Mouse (Mus musculus) kidney, adult 11 months (tissue): ENCODE results near the gene Exoc3l.

ENCODE experiments used
- DNase-seq: peaks from one replicate; pipeline ENCODE4 v3.0.0; 2022

The Exoc3l gene

DNA sequence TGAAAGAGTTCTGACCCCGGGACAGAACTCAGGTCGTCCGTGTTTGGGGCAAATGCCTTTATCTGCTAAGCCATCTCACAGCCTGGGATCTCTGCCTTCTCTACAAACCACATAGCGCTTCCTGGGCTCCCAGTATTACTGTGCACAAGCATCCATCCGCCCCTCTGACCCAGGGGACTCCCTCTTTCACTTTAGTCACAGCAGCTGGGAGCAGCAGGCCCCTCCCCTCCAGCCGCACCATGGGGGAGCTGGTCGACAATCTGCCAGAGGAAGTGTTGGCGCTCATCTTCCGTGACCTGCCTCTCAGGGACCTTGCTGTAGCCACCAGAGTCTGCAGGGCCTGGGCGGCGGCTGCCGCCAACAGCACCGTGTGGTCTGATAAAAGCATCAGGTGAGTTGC is 29.1 kb downstream of the Exoc3l start:
- DNase-seq, result no peak

DNA sequence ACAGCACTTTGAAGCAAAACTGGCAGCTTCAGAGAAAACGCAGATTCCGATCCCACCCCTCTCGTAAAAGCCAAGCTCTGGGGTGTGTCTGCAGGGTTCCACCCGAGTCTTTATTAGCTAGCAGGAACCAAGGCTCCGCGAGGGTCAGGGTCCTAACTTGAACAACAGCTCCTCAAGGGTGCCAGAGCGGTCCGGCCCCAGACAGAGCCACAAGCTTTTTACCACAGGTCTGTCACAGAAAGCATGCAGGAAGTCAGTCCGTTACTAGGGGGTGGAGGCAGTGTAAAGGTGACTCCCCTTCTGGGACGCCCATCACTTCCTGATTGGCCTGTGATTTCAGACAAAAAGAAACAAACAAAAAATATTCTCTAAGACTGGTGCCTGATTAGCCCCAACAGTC is 30.8 kb downstream of the Exoc3l start:
- DNase-seq, result peak; percentile 47

DNA sequence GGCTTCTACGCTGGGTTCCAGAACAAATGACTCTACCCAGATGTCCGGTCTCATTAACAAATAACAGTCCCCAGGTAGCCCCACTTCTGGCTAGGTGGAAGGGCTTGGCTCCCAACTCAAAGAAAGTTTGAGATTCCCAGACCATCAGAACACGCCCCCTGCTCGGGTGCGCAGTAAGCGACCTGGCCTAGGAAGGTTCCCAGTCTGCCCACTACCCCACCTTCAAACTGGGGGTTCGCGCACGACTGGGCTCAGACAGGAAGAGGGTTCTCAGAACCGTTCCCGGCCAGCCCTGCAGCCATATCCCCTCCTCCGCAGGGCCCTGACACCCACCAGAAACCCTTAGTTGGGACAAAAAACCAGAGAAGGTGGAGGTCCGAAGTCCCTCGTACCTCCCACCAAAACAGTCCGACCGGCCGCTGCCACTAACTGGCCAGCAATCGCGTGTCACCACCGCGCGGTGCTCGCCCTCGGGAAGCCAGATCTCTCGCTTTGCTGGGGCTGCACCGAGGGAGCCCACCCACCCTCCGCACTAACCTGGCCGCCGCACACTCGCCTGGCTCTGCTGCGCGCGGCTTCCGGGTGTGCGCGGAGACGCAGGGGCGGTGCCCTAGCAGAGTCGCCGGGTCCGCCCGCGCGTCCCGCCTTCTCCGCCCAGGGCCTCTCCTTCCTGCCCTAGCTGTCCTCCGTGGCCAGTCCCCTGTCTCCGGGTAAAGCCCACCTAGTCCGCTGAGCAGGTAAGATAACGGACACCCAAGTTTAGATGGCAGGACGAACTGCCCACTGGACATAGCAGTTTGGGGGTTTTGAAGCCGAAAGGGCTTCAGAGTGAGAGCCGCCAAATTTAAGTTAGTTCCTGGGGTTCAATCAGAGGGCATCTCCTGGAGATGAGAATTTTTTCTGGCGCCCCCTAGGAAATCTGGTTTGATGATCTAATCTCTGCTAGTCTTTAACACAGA is 31.6 kb downstream of the Exoc3l start, which contains the start of the genes Tradd and Fbxl8:
TSS of gene Tradd (minus strand) at position 586 of the 959 bp plus-strand sequence.
TSS of gene Fbxl8 (plus strand) at position 625 of the 959 bp plus-strand sequence.
- DNase-seq, result peak; percentile 69

DNA sequence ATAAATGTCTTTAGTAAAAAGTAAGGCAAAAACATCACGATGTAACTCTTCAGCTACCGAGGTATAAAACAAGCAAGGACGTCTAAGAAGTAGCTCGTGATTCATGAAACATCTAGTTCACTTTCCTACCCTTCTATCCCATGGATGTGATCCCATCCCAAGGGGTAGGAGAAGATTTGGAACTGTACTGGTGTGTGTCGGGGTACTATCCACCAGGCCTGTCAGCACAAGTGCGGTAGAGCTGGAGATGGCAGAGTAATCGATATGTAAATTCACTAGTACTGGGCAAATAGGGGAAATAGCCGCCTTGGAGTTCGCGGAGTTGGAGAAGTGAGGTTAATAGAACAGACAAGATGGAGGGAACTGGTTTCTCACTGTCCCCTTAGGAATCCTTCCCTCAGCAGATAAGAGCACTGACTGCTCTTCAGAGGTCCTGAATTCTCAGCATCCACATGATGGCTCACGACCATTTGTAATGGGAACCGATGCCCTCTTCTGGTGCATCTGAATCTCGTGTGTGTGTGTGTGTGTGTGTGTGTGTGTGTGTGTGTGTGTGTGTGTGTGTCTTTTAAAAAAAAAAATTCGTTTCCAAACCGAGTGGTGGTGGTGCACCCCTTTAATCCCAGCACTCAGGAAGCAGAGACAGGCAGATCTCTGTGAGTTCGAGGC is 32.5 kb downstream of the Exoc3l start:
- DNase-seq, result no peak

DNA sequence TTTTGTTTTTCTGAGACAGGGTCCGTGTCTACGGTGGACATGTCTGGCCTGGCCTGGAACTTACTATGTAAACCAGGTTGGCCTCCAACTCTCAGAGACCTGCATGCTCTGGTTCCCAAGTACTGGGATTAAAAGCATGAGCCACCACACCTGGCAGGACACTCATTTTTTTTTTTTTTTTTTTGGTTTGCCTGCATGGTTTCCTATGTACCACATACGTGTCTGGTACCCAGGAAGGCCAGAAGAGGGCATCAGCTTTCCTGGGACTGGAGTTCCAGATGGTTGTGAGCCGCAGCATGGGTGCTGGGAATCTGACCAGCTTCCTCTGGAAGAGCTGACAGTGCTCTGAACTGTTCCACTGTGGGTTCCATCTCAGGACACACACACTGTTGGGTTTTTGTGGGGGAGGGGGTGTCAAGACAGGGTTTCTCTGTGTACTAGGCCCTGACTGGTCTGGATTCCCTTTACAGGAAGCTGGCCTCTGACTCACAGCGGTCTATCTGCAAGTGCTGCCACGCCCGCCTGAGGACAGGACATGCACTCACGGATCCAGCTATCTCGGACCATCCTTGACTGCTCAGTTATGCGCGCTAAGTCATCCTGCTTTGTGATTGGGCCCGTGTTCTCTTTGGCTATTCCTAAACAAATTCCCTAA is 34.4 kb downstream of the Exoc3l start:
- no peak for DNase-seq

DNA sequence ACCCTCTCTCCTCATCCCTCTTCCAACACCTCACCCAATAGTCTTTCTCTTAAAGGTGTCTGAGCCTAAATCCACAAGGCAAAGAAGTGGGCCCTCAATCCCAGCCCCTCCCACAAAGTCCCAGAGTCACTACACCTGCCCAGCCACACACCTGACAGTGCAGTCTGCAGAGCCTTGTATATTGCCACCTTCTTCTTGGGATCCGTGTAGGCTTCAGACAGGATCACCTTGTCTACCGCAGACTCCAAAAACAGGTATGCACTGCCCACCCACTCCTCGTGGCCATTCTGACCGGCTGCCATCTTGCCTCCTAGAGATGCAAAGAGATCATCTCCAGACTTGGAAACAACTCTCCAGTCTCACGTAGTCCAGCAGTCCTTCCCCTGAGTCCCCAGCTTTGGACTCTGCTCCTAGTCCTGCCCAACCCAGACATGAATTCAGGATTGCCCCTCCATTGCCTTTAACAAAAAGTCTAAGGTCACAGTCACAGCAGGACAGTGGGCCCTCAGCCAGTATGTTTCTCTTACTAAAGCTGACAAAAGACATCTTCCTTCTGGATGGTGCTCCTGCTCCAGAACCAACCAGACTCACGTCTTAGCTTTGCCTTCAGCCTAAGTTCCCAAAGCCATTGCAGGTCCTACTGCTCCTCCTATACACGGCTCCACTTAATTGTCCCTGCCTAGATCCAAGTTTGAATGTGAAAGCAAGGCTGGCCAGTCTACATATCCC is 35.4 kb downstream of the Exoc3l start:
- no peak for DNase-seq

DNA sequence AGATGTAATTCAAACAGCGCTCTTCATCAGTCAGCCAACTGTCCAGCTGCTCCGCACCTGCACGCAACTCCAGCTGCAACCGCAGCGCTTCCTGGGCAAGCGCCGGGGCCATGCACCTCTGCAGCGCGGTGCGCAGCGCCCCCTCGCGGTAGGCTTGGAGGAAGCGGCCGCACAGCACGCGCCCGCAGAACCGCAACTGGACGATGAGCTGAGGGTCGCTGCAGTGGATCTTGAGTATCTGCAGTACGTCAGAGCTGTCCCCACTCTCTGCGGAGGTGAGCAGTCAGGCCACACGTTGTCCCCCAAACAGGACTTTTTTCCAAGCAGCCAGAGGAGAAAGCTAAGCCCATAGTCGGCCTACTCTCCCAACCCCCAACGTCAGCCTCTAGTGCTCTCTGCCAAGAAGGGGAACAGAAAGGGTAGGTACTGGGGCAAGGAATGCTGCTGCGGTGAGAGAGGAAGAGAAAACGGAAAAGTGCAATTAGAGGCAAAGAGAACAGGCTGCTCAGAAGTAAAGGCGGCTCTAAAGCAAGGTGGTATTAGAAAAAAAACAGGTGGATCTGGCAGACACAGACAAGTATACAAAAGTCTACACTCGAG is 36.1 kb downstream of the Exoc3l start:
- peak; percentile 45 for DNase-seq

DNA sequence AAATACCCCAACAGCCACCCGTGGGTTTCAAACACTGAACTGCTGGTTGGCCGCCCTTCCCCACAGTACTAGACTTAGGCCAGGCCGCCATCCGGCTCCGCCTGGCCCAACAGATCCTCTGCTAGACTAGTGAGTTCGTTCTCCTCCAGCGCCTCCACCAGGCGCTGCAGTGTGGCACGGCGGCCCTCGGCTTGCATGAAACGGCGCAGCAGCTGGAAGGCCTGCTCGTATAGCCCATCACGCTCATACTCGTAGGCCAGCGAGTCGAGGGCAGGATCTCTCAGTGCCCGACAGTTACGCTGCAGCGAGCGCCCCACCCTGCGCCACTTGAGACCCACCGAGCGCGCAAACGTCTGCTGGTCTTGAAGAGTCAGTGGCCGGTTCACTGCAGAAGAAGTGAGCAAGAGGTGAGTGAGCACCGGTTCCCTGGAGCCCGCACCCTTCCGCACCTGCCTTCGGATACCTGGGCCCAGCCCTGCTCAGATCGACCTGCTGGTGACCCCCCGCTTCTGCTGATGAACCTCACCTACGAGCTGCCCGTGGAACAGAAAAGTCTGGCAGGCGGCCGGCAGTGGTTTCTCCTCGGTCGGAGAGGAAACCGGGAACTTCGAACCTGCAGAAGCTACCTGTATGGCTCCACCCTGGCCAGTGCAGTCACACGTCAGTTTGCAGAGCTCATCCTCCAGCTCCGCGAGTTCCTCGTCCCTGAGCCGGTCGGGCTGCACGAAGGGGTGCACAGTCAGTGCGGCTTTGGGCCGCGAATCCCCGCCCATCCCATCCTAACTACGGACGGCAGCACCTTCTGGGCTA is 36.8 kb downstream of the Exoc3l start:
- DNase-seq, result no peak

DNA sequence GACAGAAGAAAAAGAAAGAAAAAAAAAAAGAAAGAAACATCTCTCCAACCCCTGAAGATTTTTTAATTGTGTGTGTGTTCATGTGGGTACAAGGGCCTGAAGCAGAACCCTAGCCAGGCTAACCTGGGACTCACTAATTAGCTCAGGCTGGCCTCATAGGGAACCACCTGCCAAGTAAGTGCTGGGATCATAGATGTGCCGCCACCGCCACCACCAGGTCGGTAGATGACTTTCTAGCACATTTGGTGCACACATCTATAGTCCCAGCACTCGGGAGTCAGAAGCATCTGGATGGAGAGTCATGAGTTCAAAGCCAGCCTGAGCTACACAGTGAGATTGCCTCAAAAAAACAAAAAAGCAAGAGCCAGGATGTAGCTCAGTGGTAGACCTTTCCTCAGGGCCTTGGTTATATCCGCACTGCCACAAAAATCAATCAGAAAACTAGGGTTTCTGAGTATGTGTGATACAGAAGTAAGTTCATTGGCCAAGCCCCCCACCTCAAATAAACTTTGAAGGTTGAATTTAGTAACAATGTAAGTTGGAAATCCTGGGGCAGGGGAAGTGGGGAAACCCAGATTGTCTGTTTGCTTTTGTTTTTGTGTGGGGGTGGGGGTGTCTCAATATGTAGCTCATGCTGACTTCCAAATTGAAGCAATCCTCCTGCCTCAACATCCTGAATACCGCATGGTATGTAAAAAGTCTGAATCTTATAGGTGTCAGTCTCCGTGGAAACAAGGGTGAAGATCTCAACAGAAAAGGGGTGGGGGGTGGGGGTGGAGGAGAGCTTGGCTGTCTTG is 38.4 kb downstream of the Exoc3l start:
- no peak for DNase-seq

DNA sequence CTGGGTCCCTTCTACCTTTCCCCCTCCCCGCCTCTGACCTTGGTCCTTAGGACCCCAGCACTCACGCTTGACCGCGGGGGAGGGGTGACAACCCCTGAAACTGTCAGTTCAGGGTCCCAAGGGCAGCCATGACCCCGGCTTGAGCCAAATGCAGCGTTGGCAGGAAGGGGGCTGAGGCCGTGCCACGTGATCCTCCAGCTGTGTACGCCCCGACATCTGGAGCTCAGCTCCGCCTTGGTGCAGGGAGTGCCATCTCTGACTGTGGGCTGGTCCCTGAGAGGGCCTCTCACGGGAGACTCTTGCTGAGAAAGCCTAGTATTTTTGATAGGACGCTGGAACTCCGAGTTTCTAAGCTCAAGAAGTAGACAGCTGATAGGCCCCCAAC is 40.9 kb downstream of the Exoc3l start, which contains the start of gene B3gnt9:
TSS of gene B3gnt9 (minus strand) at position 188 of the 385 bp plus-strand sequence.
- DNase-seq, result peak; percentile 48

DNA sequence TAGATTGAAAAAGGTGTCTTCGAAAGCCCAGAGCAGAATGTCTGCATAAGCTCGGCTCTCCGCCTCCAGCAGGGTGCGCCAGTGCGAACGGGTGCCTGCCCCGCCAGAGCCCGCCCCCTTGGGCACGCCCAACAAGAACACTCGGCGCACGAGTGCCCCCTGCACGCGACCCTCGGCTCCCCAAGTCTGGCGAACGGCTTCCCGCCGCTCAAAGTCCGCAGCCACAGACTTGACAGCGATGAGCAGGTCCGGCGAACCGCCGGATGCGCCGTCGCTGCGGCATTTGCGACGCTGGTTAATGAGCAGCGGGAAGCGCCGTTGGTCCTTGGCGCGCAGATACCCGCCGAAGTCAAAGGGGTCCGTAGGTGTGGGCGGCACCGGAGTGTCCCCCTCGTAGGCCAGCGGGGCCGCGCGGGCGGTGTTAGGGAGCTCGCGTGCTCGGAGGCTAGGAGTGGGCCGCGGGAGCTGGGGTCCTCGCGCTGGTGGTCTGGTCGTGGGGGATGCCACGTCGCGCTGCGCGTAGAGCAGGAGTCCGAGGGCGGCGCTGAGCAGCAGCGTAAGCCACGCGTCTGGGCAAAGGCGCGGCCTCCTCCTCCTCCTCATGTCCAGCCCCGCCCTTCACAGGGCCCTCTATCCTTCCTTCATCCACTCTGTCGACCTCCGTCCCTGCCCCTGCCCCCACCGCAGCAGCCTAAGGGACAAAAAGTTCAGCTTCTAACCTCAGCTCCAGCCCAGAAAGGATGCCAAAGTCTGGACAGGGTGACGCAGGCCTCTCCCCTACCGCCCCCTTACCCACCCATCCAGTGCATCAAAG is 41.5 kb downstream of the Exoc3l start:
- peak; percentile 80 for DNase-seq

DNA sequence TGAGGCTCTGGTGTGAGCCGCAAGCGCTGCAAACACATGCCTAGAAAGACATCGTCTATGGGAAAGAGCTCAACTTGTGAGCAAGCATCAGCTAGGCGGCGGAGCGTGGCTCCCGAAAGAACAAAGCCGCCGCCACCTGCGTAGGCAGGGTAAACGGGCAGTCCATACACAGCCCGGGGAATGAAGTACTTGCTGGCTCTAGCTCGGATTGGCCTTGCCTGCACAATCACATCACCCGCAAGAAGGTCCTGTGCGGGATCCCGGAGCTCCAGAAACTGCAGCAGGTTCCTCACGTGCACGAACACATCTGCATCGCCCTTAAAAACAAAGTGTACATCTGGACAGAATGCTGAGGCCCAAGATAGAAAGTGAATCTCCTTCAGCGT is 42.1 kb downstream of the Exoc3l start:
- DNase-seq, result no peak

DNA sequence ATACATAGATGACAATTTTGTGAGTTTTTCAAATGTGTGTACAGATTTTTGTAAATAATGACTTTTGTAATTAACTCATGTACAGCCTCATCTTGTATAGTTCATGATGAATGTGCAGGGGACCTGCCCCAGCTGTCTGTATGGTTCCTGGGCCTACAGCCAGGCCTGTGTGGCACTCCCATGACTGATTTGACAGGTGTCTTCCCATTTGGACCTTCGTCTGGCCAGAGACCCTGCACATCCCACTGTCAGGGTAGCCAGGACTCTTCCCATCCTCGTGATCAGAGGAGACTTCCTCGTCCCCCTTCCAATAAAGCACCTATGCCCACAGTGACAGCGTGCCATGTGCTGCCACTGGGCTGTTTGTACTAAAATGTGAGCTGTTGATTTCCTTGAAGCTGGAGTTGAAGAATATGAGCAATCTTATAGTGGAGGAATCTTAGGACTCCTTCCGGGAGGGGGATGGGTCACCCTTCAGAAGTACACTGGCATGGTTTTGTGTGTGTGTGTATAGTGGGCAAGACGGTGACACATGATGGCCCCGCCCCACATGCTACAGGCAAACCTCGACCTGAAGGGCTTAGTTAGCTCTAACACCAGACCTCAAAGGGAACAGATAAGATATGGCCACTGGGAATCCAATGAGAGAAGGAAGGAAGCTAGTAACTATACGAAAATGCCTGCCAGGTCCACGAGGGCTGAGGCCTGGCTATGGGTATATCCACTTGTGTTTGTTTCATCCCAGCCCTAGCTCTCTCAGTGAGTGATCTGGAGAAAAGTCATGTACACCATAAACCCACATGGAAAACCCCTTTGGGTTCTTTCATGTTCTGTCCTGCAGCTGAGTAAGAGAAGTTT is 43.0 kb downstream of the Exoc3l start:
- no peak for DNase-seq

DNA sequence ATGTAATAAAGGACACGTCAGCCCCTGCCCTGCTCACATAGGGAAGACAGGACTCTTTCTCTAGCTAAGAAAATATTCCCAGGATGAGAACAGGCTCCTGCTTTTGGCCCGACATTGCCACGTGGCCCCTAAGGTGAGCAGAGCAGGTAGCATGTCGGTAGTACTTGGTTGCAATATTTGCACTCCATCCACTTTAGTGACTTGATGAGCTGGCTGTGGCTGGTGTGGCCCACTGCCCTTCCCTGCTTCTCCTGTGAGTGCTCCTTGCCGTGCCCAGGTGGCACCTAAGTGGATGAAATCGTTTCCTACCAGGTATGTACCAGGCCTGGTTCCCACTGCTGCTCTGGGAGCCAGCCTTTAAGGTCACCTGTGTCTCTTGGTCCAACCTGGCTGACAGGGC is 43.9 kb downstream of the Exoc3l start:
- DNase-seq, result no peak

DNA sequence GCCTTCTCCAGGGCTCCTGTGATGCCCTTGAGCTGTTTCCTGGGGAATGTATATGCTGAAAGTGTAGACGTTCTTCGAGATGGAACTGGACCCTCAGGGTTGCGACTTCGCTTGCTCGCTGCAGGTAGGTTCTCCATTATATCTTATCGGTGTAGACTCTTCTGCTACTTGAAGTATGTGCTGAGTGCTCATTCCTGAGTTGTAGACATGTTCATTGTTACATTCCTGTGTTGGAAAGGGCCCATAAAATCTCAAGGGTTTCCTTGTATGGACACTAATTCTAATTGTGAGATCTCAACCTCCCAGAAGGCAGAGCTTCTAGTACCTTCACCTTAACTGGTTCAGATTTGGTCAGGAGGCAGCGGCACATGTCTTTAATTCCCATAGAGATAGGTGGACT is 54.9 kb downstream of the Exoc3l start:
- no peak for DNase-seq
